Mouse (Mus musculus) bone marrow macrophage, adult 2 months (primary cell): ENCODE results near the gene Dcp1b. TPM values are rescaled to one million over a fixed set of nuclear protein-coding genes. Genes with fewer than 3 reads are reported as not detected.
"Not testable (repeated sequence)": the region's sequence is repeated elsewhere in the genome, so short reads cannot be mapped to it uniquely, and the experiment has no call there.

Experiments
- H3K27ac ChIP-seq: 2 replicates; pipeline ENCODE4 v1.5.1; 2012; ENCODE audit warnings: low read depth, low read length; ENCODE audit not compliant: insufficient read depth
- H3K4me1 ChIP-seq: 2 replicates; pipeline ENCODE4 v1.6.1; 2012; ENCODE audit warnings: low read length; ENCODE audit not compliant: control insufficient read depth, insufficient read depth
- H3K4me3 ChIP-seq: 2 replicates; pipeline ENCODE4 v1.5.1; 2012; ENCODE audit warnings: mild to moderate bottlenecking, low read length, moderate library complexity; ENCODE audit not compliant: insufficient read depth
- CTCF ChIP-seq: IDR thresholded peaks from 2 replicates; pipeline ENCODE4 v1.5.1; 2012; ENCODE audit warnings: low read depth, mild to moderate bottlenecking, low read length, moderate library complexity
- POLR2A ChIP-seq: IDR thresholded peaks from 2 replicates; pipeline ENCODE4 v1.6.1; 2012; ENCODE audit warnings: mild to moderate bottlenecking, low read depth, low read length, borderline replicate concordance
- polyA plus RNA-seq: library from polyadenylated mRNA; stranded (reverse); fragments of >200 nt; gene quantifications from 2 replicates; pipeline ENCODE4 v1.2.4, GENCODE M21; 2012; ENCODE audit not compliant: missing spikeins, insufficient read depth, insufficient read length

Gene Dcp1b
- polyA plus RNA-seq, 1 experiment: 13.4 TPM

- H3K27ac ChIP-seq: no peak overlapping the region
- TF ChIP-seq POLR2A (no peak), CTCF (no peak)
- 0 out of 2 replicates have a peak, but pooled peaks cover 2% of the 10 kb centered on the region for H3K4me1 ChIP-seq
- H3K4me3 ChIP-seq: no peak overlapping the region
Measured at GRCm38 (mm10) chr6:119194161-119194560, 19.1 kb downstream of the Dcp1b start.

GRCm38 (mm10) chr6:119194601-119195000 lies 19.5 kb downstream of the Dcp1b start:
- Histone ChIP-seq H3K27ac (no peak overlapping the region), H3K4me3 (no peak overlapping the region), H3K4me1 (0 out of 2 replicates have a peak, but pooled peaks cover 2% of the 10 kb centered on the region)
- no peak for TF ChIP-seq POLR2A
- no peak for TF ChIP-seq CTCF

- Histone ChIP-seq H3K4me1 (peaks cover 9% of the 10 kb centered on the region), H3K27ac (no peak within 1 kb of the TSS)
- no peak for TF ChIP-seq POLR2A
- TF ChIP-seq CTCF: no peak
Measured at GRCm38 (mm10) chr6:119196382-119197305, 21.6 kb downstream of the Dcp1b start, which contains the start of gene Cacna1c. Cacna1c (minus strand) TSS chr6:119196418.

GRCm38 (mm10) chr6:119198534-119199273 lies 23.7 kb downstream of the Dcp1b start:
- Histone ChIP-seq H3K27ac (no peak overlapping the region), H3K4me3 (no peak overlapping the region)

More at GRCm38 (mm10) chr6:119196382-119197305, 21.6 kb downstream of the Dcp1b start, which contains the start of gene Cacna1c:
- H3K4me3 ChIP-seq: no peak within 1 kb of the TSS

DNA sequence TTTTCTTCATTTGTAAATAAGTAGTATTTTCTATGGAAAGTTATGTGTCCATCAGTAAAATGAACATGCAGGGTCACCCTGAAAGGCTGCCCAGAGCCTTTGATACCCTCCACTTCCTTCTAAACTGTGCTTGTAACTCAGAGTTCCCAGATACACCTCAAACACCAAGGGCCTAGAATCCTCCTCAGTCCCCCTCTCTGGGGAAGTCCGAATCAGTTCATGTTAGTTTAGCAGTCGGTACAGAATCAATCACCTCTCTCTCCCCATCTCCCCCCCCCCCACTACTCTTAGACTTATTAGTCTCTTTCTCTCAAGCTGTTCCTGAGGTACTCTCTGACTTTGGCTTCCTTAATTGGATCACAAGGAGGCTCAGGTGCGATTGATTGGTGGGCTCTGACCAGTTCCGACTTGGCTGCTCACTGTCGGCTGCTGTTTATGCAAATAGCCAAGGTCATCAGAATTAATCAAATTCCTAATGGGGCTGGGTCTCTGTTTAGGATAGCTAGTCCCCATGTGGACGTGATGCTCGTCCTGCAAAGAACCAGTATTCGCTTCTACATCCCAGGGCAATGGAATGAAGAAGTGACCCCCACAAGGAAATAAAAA lies 24.3 kb downstream of the Dcp1b start:
- Histone ChIP-seq H3K4me3 (no peak overlapping the region), H3K27ac (no peak overlapping the region), H3K4me1 (peaks cover 12% of the 10 kb centered on the region)
- no peak for TF ChIP-seq POLR2A
- TF ChIP-seq CTCF: no peak

More at GRCm38 (mm10) chr6:119198534-119199273, 23.7 kb downstream of the Dcp1b start:
- peaks cover 12% of the 10 kb centered on the region for H3K4me1 ChIP-seq
- TF ChIP-seq CTCF: no peak
- no peak for TF ChIP-seq POLR2A

GRCm38 (mm10) chr6:119200362-119200761 lies 25.3 kb downstream of the Dcp1b start:
- Histone ChIP-seq H3K4me1 (peaks cover 12% of the 10 kb centered on the region), H3K4me3 (no peak overlapping the region), H3K27ac (no peak overlapping the region)
- TF ChIP-seq CTCF (no peak), POLR2A (no peak)

GRCm38 (mm10) chr6:119201575-119201974 lies 26.5 kb downstream of the Dcp1b start:
- Histone ChIP-seq H3K4me1 (peaks cover 12% of the 10 kb centered on the region), H3K4me3 (no peak overlapping the region), H3K27ac (no peak overlapping the region)
- no peak for TF ChIP-seq CTCF
- TF ChIP-seq POLR2A: no peak

DNA sequence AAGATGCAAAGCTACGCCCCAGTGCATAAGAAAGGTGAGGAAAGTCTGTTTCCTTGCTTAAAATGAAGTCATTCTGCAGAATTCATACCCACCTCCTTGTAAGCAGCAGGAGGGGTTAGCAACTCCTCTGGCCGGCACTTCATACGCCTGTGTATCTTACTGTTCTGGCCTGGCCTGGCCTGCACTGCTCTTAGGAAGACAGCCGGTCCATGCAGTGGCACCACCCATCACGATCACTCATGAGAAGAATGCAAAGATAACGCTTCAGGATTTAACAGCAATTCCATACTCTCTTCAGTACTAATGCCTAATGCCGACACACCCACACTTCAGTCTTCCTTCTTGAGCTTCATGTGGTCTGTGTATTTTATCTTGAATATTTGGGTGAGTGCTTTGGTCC lies 29.2 kb downstream of the Dcp1b start:
- Histone ChIP-seq H3K4me3 (no peak overlapping the region), H3K27ac (no peak overlapping the region), H3K4me1 (peaks cover 11% of the 10 kb centered on the region)
- TF ChIP-seq POLR2A (no peak), CTCF (no peak)

GRCm38 (mm10) chr6:119204915-119205314 lies 29.9 kb downstream of the Dcp1b start:
- no peak for TF ChIP-seq CTCF
- no peak for TF ChIP-seq POLR2A
- Histone ChIP-seq H3K27ac (no peak overlapping the region), H3K4me1 (peaks cover 11% of the 10 kb centered on the region), H3K4me3 (no peak overlapping the region)

- not testable (repeated sequence) for H3K4me1 ChIP-seq, H3K4me3 ChIP-seq, H3K27ac ChIP-seq
Measured at GRCm38 (mm10) chr6:119206006-119206405, 31.0 kb downstream of the Dcp1b start.
